Mouse (Mus musculus) megakaryocyte-erythroid progenitor cell, adult 5 weeks (primary cell): ENCODE data around the gene Canx. TPM values are rescaled to one million over a fixed set of nuclear protein-coding genes. Genes with fewer than 3 reads are reported as not detected.

Experiments
- polyA plus RNA-seq: library from polyadenylated mRNA; stranded (reverse); fragments of >175 nt; gene quantifications from 2 replicates; pipeline ENCODE4 v1.2.3, GENCODE M21; 2012

The Canx gene
- 66.4 and 107 TPM in 2 replicates for polyA plus RNA-seq

GRCm38 (mm10) chr11:50325496-50326301 lies at the start of gene Canx:
TSS of gene Canx (minus strand) at chr11:50325673.

GRCm38 (mm10) chr11:50354162-50354561 lies 28.7 kb upstream of the Canx start, which contains the start of gene Cby3:
TSS of gene Cby3 (plus strand) at chr11:50354462.

GRCm38 (mm10) chr11:50292190-50292855 lies 33.1 kb downstream of the Canx start, which contains the start of gene Maml1:
TSS of gene Maml1 (minus strand) at chr11:50292311.

Other genes starting within 250 kb of the Canx start
- 87.5 and 102 TPM in 2 replicates for gene Tbc1d9b, start 194.3 kb downstream of the Canx start, polyA plus RNA-seq
- gene Mrnip, start 151.2 kb downstream of the Canx start, polyA plus RNA-seq, result 6.4 and 6.7 TPM in 2 replicates
- 206 and 241 TPM in 2 replicates for gene Sqstm1, start 114.8 kb downstream of the Canx start, polyA plus RNA-seq
- gene Mgat4b, start 114.8 kb downstream of the Canx start, polyA plus RNA-seq, result 137 and 156 TPM in 2 replicates
- 5.5 and 12.0 TPM in 2 replicates for gene Ltc4s, start 87.1 kb downstream of the Canx start, polyA plus RNA-seq
- gene Maml1, start 33.4 kb downstream of the Canx start, polyA plus RNA-seq, result 15.5 and 17.3 TPM in 2 replicates
- 0.11 and 0.84 TPM in 2 replicates for gene Cby3, start 28.8 kb upstream of the Canx start, polyA plus RNA-seq
- gene Hnrnph1, start 51.3 kb upstream of the Canx start, polyA plus RNA-seq, result 450 and 581 TPM in 2 replicates
- gene Rufy1, start 105.5 kb upstream of the Canx start, polyA plus RNA-seq, result 12.6 and 14.7 TPM in 2 replicates